Mouse (Mus musculus) ZHBTc4 (cell line): Measurements from ENCODE around the gene Acot5.
"Not testable (repeated sequence)": the region's sequence is repeated elsewhere in the genome, so short reads cannot be mapped to it uniquely, and the experiment has no call there.

Source experiments
- DNase-seq: peaks from one replicate; pipeline ENCODE4 v3.0.0-alpha.2; 2011; ENCODE audit warnings: low read depth, low spot score

The Acot5 gene

DNA sequence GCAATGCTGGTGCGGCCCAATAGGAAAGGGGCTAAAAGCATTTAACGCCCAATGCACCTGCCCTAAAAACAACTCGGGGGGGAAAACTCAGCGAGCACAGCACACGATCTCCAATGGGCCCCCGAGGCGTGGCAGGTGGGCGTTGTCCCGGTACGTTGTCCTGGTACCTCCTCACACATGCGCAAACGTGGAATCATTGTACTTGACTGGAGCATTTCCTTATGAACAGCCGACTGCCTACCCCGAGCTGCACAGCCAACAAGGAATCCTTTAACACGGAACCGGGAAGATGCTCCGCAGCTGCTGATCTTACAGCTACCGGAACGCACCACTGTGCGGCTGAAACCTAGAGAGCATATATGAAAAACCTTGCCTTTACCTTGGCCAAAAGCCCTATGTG, 6.8 kb upstream of the Acot5 start:
- DNase-seq, result peak; percentile 66

DNA sequence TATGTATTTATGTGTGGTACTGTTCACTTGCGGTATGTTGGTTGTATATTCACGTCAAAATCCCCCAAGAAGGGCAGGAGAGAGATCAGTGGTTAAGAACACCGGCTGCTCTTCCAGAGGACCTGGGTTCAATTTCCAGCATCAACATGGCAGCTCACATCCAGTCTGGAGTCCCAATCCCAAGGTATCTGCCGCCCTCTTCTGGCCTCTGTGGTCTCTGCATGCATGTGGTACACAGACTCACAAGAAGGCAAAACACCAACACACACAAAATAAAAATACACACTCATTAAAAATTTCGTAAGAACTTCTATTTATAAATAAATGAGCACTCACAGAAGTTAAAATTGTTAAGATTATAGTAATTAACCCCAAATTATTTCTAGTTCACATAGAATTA, 5.9 kb upstream of the Acot5 start:
- peak; percentile 81 for DNase-seq

- DNase-seq, result no peak
Observed at GRCm38 (mm10) chr12:84063833-84064232, 5.3 kb upstream of the Acot5 start.

DNA sequence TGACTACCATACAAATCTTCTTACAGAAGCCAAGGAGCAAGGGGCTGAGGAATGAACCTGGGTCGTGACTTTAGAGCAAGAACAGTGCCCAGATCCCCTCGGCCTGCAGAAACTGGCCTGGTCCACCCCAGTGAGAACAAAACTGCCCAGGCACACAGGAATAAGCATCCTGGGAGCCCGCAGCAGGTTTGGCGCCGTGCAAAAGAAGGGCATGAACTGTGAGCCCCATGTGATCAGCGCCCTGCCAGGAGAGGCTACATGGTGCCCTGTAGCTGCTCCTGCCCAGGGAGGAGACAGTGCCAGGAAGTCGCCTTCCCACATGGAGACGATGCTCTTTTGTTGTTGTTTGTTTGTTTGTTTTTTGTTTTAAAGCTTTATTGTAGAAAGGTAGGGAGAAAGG, 4.5 kb upstream of the Acot5 start:
- no peak for DNase-seq

GRCm38 (mm10) chr12:84067752-84068151, 1.4 kb upstream of the Acot5 start:
- DNase-seq, result no peak

GRCm38 (mm10) chr12:84068296-84068695, 829 bp upstream of the Acot5 start:
- no peak for DNase-seq

DNA sequence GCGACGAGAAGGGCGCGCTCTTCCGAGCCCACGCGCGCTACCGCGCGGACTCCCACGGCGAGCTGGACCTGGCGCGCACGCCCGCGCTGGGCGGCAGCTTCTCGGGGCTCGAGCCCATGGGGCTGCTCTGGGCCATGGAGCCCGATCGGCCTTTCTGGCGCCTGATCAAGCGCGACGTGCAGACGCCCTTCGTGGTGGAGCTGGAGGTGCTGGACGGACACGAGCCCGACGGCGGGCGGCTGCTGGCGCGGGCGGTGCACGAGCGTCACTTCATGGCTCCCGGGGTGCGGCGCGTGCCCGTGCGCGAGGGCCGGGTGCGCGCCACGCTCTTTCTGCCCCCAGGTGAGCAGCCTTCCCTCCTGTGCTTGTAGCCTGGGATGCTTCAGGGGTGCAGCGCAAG, 457 bp downstream of the Acot5 start:
- DNase-seq, result peak; percentile 70

GRCm38 (mm10) chr12:84071696-84072095, 2.6 kb downstream of the Acot5 start:
- DNase-seq, result no peak

DNA sequence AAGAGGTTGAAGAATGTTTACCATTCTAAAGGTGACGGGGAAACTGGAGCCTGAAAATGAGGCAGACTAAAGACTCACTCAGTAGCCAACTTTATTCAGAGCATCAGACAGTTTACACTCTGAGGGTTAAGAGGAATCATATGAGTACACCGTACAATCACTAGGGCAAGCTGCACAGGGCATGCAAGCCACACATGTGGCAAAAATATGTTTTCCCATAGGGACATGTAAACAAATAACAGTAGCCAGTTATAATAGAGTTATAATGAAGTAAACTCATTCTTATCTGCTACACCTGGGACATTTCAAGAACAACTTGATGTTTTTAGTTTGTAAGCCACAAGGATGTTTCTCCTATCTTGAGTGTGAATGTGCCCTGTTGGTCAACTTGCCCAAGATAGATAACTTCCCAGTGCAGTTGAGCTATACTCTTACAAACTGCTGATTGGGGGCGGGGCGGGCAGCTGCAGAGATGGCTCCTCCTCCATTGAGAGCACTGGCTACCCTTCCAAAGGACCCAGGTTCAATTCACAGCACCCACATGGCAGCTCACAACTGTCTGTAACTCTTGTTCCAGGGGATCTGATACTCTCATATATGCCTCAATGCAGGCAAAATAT, 8.4 kb downstream of the Acot5 start:
- DNase-seq, result no peak

- no peak for DNase-seq
Observed at GRCm38 (mm10) chr12:84083842-84084241, 14.7 kb downstream of the Acot5 start.

DNA sequence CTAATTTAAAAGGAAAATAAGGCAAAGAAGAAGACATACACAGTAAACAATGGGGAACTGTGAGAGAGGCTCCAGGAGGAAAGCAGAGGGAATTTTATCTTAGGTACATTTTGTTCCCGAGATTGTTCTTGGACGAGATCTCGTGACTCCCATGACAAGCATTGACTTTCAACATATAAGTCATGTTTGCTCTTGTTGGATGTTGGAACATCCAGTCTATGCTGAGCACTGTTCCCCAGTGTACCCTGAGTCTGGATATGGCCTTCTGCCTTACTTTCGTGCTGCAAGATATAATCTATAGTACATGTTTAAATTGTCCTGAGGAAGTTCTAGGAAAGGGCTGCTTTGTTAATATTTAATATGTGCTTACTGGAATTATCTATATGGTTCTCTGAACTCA, 15.5 kb downstream of the Acot5 start:
- DNase-seq, result no peak

GRCm38 (mm10) chr12:84094666-84095065, 25.5 kb downstream of the Acot5 start:
- DNase-seq, result not testable (repeated sequence)

- DNase-seq, result no peak
Observed at GRCm38 (mm10) chr12:84099605-84100004, 30.5 kb downstream of the Acot5 start.

GRCm38 (mm10) chr12:84100071-84100470, 30.9 kb downstream of the Acot5 start:
- no peak for DNase-seq

- peak; percentile 63 for DNase-seq
Observed at GRCm38 (mm10) chr12:84100604-84101492, 31.7 kb downstream of the Acot5 start, which contains the start of gene Acot6. Gene Acot6, plus strand, starts transcription at chr12:84100654.

DNA sequence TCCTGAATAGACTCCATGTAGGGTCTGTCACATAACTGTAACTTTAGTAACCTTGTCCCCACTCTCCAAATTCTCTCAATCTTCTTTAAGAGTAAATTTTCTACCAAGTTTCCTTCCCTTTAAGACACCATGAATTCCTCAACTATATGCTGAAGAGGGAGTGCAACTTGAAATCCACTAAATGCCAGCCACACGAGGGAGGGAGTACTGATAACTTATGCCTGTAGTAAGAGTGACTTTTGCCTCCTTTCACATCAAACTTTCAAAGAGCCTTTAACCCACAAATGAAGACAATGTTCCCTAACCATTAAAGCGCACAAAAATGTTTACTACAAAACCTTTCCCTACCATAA, 32.3 kb downstream of the Acot5 start:
- no peak for DNase-seq

- DNase-seq, result no peak
Observed at GRCm38 (mm10) chr12:84107012-84107411, 37.9 kb downstream of the Acot5 start.

GRCm38 (mm10) chr12:84107692-84108091, 38.6 kb downstream of the Acot5 start:
- DNase-seq, result peak; percentile 40

DNA sequence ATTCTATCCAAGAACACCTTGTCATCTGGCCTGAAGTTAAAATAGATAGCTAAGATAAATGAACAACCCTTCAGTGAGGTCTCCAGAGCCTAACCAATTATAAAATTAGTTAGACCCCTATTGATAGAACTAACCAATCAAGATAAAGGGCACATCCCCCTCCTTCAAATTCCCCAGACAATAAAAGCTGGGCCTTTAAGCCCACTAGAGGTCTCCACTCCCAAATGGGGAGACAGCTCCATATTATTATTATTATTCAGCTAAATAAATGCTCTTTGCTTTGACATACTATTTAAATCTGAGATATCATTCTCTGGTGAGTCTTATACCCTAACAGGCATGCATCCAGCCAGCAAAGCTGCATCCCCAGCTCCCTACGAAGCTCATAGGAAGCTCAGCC, 40.8 kb downstream of the Acot5 start:
- no peak for DNase-seq

GRCm38 (mm10) chr12:84110814-84111213, 41.7 kb downstream of the Acot5 start:
- no peak for DNase-seq

DNA sequence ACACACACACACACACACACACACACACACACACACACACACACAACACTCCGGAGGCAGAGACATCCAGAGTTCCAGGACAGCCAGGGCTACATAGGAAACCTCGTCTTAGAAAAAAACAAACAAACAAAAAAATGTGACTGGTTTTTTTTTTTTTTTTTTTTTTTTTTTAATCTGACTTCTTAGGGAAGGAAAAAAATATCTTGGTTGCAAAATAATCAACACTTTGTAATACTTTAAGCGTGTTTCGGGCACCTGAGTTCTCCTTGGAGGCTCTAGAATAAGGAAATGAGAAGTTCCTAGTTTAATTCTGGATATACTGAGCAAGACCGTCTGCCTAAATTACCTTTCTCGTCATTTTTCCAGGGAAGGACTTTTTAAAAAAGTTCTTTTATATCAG, 44.6 kb downstream of the Acot5 start:
- DNase-seq, result no peak

GRCm38 (mm10) chr12:84114153-84114994, 45.2 kb downstream of the Acot5 start, which contains the start of gene Dnal1:
Gene Dnal1, plus strand, starts transcription at chr12:84114366.
- DNase-seq, result peak; percentile 94
